Mouse (Mus musculus): ENCODE results near the gene Gga2. TPM values are rescaled to one million over a fixed set of nuclear protein-coding genes. Genes with fewer than 3 reads are reported as not detected.

Gene Gga2
- polyA plus RNA-seq (2015; fragmentation: Nextera tagmentation; extraction: Ambion mirVana): 50.5 and 58.6 TPM in 2 replicates

DNA sequence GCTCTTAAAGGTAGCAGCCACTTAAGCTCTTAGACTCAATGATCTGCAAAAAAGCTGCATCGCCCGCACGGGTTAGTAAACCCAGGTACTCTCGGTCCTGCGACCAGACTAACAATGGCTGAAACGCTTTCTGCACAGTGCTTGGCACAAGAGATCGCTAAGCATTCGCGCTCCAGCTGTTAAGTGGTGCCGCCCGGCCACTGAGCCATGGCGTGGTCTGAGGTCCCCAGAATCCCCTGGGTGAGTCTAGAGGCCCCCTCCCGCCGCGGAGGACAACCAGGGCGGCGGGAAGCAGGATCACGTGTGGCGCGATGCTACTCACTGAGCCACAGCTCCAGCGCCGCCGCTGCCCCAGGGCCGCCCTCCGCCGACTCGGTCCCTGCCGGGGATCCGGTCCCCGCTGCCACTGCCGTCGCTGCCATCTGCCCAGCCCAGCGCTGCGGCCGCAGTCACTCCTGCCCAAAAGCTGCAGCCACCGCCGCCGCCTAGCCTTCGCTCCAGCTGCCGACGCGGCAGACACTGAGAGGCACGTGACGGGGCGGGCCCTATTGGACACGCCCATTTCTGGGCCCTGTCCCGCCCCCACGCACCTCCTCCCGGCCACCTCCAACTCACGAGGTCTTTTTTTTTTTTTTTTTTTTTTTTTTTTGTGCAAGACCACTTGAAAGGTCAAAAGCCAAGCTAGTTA is at the start of gene Gga2:
TSS of gene Gga2 (minus strand) at position 556 of the 688 bp plus-strand sequence.
- WGBS: under 1% methylated on average over 46 of the region's 50 CpGs
- H3K36me3 ChIP-seq (ENCODE audit: control insufficient read depth, insufficient read depth, low read length): no peaks in the 10 kb centered on the region
- H3K4me3 ChIP-seq (ENCODE audit: low read depth, low read length): peak within 1 kb of the TSS; percentile 87
- H3K4me2 ChIP-seq (ENCODE audit: low read length): peak within 1 kb of the TSS; percentile 75
- H3K9me3 ChIP-seq (replicated peaks; ENCODE audit: control insufficient read depth, low read length, poor library complexity, severe bottlenecking): no peaks in the 10 kb centered on the region
- H3K9ac ChIP-seq (ENCODE audit: low read depth, low read length): peak within 1 kb of the TSS; percentile 88
- no peaks in the 10 kb centered on the region for H3K27me3 ChIP-seq (ENCODE audit: control insufficient read depth, insufficient read depth, low read depth, low read length)
- peaks cover 24% of the 10 kb centered on the region for H3K4me1 ChIP-seq (ENCODE audit: control insufficient read depth, insufficient read depth, low read length)
- peak within 1 kb of the TSS; percentile 93 for H3K27ac ChIP-seq (ENCODE audit: low read length)
- peak; percentile 87 for ATAC-seq

- WGBS: 2% methylated on average over 58 of the region's 58 CpGs
Measured at GRCm38 (mm10) chr7:122067517-122068381, 46.7 kb upstream of the Gga2 start.

DNA sequence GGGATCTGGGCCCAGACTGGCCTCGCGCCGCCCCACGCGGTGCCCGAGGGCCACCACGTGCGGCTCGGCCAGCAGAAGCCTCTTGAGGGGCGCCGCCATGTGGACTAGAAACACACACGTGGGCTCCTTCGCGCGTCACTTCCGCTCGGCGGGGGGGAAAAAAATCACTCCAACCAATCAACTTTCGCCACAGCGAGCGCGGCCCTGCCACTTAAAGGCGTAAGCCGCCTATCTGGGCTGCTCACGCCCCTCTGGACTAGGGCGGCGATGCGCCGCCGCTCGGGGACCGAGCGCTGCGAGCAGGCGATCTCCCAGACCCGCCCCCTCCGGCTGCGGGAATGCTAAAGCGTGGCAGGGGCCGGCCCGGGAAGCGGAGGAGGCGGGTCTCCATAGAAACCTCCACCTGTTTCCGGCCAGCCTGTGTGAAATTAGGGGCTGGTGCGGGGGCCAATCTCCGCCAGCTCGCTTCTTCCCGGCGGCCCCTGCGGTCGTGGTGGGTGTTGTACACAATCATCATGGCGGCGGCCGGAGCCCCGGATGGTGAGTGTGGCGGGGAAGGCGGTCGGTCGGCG is 46.0 kb upstream of the Gga2 start, which contains the start of the genes Ubfd1 and Ears2:
TSS of gene Ubfd1 (plus strand) at position 231 of the 572 bp plus-strand sequence.
TSS of gene Ears2 (minus strand) at position 319 of the 572 bp plus-strand sequence.
- H3K36me3 ChIP-seq (ENCODE audit: control insufficient read depth, insufficient read depth, low read length): peaks cover 6% of the 10 kb centered on the region; the same call in 1 of the 2 replicates
- no peaks in the 10 kb centered on the region for H3K9me3 ChIP-seq (replicated peaks; ENCODE audit: control insufficient read depth, low read length, poor library complexity, severe bottlenecking)
- H3K27ac ChIP-seq (ENCODE audit: low read length): peak within 1 kb of the TSS; percentile 97
- peak within 1 kb of the TSS; percentile 88 for H3K4me2 ChIP-seq (ENCODE audit: low read length)
- peak; percentile 99 for ATAC-seq
- peak within 1 kb of the TSS; percentile 97 for H3K4me3 ChIP-seq (ENCODE audit: low read depth, low read length)
- H3K4me1 ChIP-seq (ENCODE audit: control insufficient read depth, insufficient read depth, low read length): peaks cover 26% of the 10 kb centered on the region
- peak within 1 kb of the TSS; percentile 93 for H3K9ac ChIP-seq (ENCODE audit: low read depth, low read length)
- H3K27me3 ChIP-seq (ENCODE audit: control insufficient read depth, insufficient read depth, low read depth, low read length): no peaks in the 10 kb centered on the region
- under 1% methylated on average over 44 of the region's 60 CpGs for WGBS

More at GRCm38 (mm10) chr7:122067517-122068381, 46.7 kb upstream of the Gga2 start:
- Histone ChIP-seq H3K27me3 (ENCODE audit: control insufficient read depth, insufficient read depth, low read depth, low read length) (no peaks in the 10 kb centered on the region), H3K9ac (ENCODE audit: low read depth, low read length) (peak overlapping the region; percentile 93), H3K4me1 (ENCODE audit: control insufficient read depth, insufficient read depth, low read length) (peaks cover 26% of the 10 kb centered on the region), H3K9me3 (replicated peaks; ENCODE audit: control insufficient read depth, low read length, poor library complexity, severe bottlenecking) (no peaks in the 10 kb centered on the region), H3K4me2 (ENCODE audit: low read length) (peak overlapping the region; percentile 88), H3K4me3 (ENCODE audit: low read depth, low read length) (peak overlapping the region; percentile 97), H3K36me3 (ENCODE audit: control insufficient read depth, insufficient read depth, low read length) (peaks cover 13% of the 10 kb centered on the region; the same call in 1 of the 2 replicates), H3K27ac (ENCODE audit: low read length) (peak overlapping the region; percentile 97)
- peak; percentile 68 for ATAC-seq

DNA sequence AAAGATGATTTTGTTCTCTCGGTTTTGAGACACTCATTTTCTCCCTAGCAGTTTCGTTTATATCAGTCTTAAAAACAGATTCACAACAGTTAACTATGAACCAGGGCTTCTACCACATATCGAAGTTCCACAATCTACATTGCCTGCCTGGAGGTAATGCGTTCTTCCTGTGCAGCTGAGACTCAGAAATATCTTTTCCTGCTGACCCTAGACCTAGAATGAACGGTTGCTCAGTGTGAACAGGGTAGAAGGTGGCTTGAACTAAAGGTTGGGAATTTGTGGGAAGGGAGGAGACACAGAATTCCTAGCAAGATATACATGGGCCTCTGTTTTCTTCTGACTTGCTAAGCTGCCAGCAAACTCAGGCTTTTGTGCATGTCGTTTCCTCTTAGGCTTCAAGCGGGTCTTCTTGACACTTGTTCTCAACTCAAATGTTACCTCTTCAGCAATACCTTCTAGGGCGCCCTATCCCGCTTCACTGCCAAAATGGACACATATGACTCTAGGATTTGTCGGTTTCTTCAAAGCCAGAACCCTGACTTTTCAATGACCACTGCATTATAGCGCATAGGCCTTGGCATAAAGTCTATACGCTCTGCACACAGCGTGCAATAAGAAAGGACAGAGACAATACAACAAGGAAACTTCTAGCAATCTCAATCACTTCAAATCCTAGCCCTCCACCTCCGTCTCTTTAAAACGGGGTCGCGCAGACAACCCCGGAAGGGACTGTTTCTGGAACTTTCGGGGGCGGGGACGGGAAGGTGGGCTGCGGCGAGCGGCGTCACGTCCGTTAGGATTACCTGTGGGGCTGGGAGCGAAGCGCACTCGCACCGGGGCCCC is 45.3 kb upstream of the Gga2 start:
- 23% methylated on average over 31 of the region's 31 CpGs for WGBS
- peak; percentile 77 for ATAC-seq
- peaks cover 26% of the 10 kb centered on the region for H3K4me1 ChIP-seq (ENCODE audit: control insufficient read depth, insufficient read depth, low read length)

DNA sequence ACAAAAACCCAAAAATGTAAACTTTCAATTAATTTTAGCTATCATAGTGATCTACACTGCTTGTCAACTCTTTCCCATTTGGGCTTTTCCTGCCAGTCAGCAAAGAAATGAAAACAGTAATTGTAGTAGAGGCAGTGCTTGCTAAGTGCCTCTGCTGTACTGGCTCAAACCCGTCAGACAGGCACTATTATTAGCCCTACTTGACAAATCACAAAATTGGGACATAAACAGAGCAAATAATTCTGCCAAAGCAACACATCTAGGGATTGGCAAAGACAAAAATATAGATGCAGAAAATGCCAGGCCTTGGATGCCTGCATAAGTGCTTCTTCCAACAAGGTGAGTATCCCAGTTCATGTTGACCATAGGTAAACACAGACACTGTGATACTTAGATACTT is 44.6 kb upstream of the Gga2 start:
- H3K4me3 ChIP-seq (ENCODE audit: low read depth, low read length): no peak overlapping the region
- no peak for ATAC-seq
- no peaks in the 10 kb centered on the region for H3K9me3 ChIP-seq (replicated peaks; ENCODE audit: control insufficient read depth, low read length, poor library complexity, severe bottlenecking)
- 0 out of 2 replicates have a peak overlapping the region, but pooled peaks have one; percentile 93 for H3K9ac ChIP-seq (ENCODE audit: low read depth, low read length)
- no peaks in the 10 kb centered on the region for H3K36me3 ChIP-seq (ENCODE audit: control insufficient read depth, insufficient read depth, low read length)
- no peak overlapping the region for H3K4me2 ChIP-seq (ENCODE audit: low read length)
- peaks cover 26% of the 10 kb centered on the region for H3K4me1 ChIP-seq (ENCODE audit: control insufficient read depth, insufficient read depth, low read length)
- H3K27me3 ChIP-seq (ENCODE audit: control insufficient read depth, insufficient read depth, low read depth, low read length): no peaks in the 10 kb centered on the region
- 85% methylated on average over 1 of the region's 1 CpGs for WGBS
- H3K27ac ChIP-seq (ENCODE audit: low read length): no peak overlapping the region

More for the DNA sequence above, 45.3 kb upstream of the Gga2 start:
- Histone ChIP-seq H3K36me3 (ENCODE audit: control insufficient read depth, insufficient read depth, low read length) (no peaks in the 10 kb centered on the region; the same call in 1 of the 2 replicates), H3K9me3 (replicated peaks; ENCODE audit: control insufficient read depth, low read length, poor library complexity, severe bottlenecking) (no peaks in the 10 kb centered on the region), H3K4me2 (ENCODE audit: low read length) (peak overlapping the region; percentile 88), H3K9ac (ENCODE audit: low read depth, low read length) (peak overlapping the region; percentile 93), H3K27ac (ENCODE audit: low read length) (peak overlapping the region; percentile 97), H3K27me3 (ENCODE audit: control insufficient read depth, insufficient read depth, low read depth, low read length) (no peaks in the 10 kb centered on the region), H3K4me3 (ENCODE audit: low read depth, low read length) (peak overlapping the region; percentile 97)

DNA sequence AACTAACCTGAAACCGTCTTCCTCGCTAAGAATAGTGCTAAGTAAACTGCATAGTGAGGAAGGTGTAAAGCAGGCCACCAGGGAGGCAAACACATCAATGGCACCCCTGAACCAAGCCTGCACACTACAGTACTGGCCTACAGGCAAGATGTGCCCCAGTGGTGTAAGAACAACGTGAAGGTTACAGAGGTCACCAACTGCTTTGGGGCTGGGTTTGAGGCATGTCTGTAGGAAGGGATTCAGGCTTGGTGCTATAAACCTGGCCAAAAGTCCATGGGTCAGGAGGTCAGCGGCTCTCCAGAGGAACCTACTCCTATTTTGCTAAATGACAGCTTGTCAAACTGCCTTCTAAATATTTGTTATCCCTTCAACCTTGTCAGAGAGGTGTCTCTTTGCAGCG is 35.6 kb upstream of the Gga2 start:
- no peaks in the 10 kb centered on the region for H3K9me3 ChIP-seq (replicated peaks; ENCODE audit: control insufficient read depth, low read length, poor library complexity, severe bottlenecking)
- H3K4me2 ChIP-seq (ENCODE audit: low read length): no peak overlapping the region
- no peaks in the 10 kb centered on the region for H3K27me3 ChIP-seq (ENCODE audit: control insufficient read depth, insufficient read depth, low read depth, low read length)
- H3K4me1 ChIP-seq (ENCODE audit: control insufficient read depth, insufficient read depth, low read length): no peaks in the 10 kb centered on the region
- no peak overlapping the region for H3K27ac ChIP-seq (ENCODE audit: low read length)
- WGBS: 92% methylated on average over 5 of the region's 5 CpGs
- no peak overlapping the region for H3K4me3 ChIP-seq (ENCODE audit: low read depth, low read length)
- no peak overlapping the region for H3K9ac ChIP-seq (ENCODE audit: low read depth, low read length)
- peaks cover 6% of the 10 kb centered on the region for H3K36me3 ChIP-seq (ENCODE audit: control insufficient read depth, insufficient read depth, low read length)
- ATAC-seq: no peak

GRCm38 (mm10) chr7:122050834-122051233 is 29.8 kb upstream of the Gga2 start:
- Histone ChIP-seq H3K9ac (ENCODE audit: low read depth, low read length) (no peak overlapping the region), H3K27me3 (ENCODE audit: control insufficient read depth, insufficient read depth, low read depth, low read length) (no peaks in the 10 kb centered on the region), H3K27ac (ENCODE audit: low read length) (no peak overlapping the region), H3K4me1 (ENCODE audit: control insufficient read depth, insufficient read depth, low read length) (no peaks in the 10 kb centered on the region), H3K4me2 (ENCODE audit: low read length) (no peak overlapping the region), H3K4me3 (ENCODE audit: low read depth, low read length) (no peak overlapping the region), H3K9me3 (replicated peaks; ENCODE audit: control insufficient read depth, low read length, poor library complexity, severe bottlenecking) (no peaks in the 10 kb centered on the region), H3K36me3 (ENCODE audit: control insufficient read depth, insufficient read depth, low read length) (peaks cover 18% of the 10 kb centered on the region)
- ATAC-seq: no peak
- WGBS: 100% methylated on average over 1 of the region's 1 CpGs

DNA sequence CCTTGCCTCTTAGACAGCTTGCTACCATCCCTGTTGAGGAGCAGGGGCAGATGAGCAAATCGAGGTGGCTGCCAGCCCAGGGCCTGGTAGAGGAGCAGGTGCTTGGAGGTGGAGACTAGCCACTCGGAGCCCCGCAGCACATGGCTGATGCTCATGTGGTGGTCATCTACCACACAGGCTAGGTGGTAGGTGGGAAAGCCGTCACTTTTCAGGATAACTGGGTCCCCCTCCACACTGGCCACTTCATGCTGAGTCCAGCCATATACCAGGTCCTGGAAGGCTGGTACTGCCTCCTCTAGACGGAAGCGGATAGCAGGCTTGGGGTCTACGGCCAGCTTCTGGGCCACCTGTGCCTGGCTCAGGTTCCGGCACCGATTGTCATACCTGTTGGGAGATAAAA is 27.2 kb upstream of the Gga2 start:
- WGBS: 97% methylated on average over 9 of the region's 9 CpGs
- no peak overlapping the region for H3K4me2 ChIP-seq (ENCODE audit: low read length)
- no peaks in the 10 kb centered on the region for H3K9me3 ChIP-seq (replicated peaks; ENCODE audit: control insufficient read depth, low read length, poor library complexity, severe bottlenecking)
- H3K27me3 ChIP-seq (ENCODE audit: control insufficient read depth, insufficient read depth, low read depth, low read length): no peaks in the 10 kb centered on the region
- H3K4me3 ChIP-seq (ENCODE audit: low read depth, low read length): no peak overlapping the region
- ATAC-seq: no peak
- H3K27ac ChIP-seq (ENCODE audit: low read length): no peak overlapping the region
- peaks cover 21% of the 10 kb centered on the region for H3K36me3 ChIP-seq (ENCODE audit: control insufficient read depth, insufficient read depth, low read length)
- H3K9ac ChIP-seq (ENCODE audit: low read depth, low read length): no peak overlapping the region
- no peaks in the 10 kb centered on the region for H3K4me1 ChIP-seq (ENCODE audit: control insufficient read depth, insufficient read depth, low read length)
